Mouse (Mus musculus) kidney, adult 8-10 months (tissue): ENCODE data around the gene Dus1l.
"Not testable (repeated sequence)": the region's sequence is repeated elsewhere in the genome, so short reads cannot be mapped to it uniquely, and the experiment has no call there.

ENCODE experiments used
- DNase-seq, 2 experiments: peaks; one replicate each; pipeline ENCODE4 v3.0.0; 2022

The Dus1l gene

GRCm38 (mm10) chr11:120773463-120774190, 22.6 kb downstream of the Dus1l start:
- no peak for DNase-seq

GRCm38 (mm10) chr11:120772749-120773148, 23.5 kb downstream of the Dus1l start:
- no peak for DNase-seq

GRCm38 (mm10) chr11:120768206-120768605, 28.0 kb downstream of the Dus1l start:
- no peak for DNase-seq

GRCm38 (mm10) chr11:120767023-120767422, 29.2 kb downstream of the Dus1l start:
- DNase-seq = not testable (repeated sequence)

GRCm38 (mm10) chr11:120763121-120763999, 32.8 kb downstream of the Dus1l start:
- not testable (repeated sequence) for DNase-seq

GRCm38 (mm10) chr11:120762672-120763041, 33.5 kb downstream of the Dus1l start, which contains the start of gene Hmga1b:
Gene Hmga1b (plus strand): TSS chr11:120762794.
- DNase-seq = not testable (repeated sequence)

GRCm38 (mm10) chr11:120761811-120762671, 34.2 kb downstream of the Dus1l start:
- no peak for DNase-seq

GRCm38 (mm10) chr11:120760236-120760635, 36.0 kb downstream of the Dus1l start:
- no peak for DNase-seq

- no peak for DNase-seq
Measured at GRCm38 (mm10) chr11:120751606-120752005, 44.6 kb downstream of the Dus1l start.

GRCm38 (mm10) chr11:120749430-120749829, 46.8 kb downstream of the Dus1l start:
- DNase-seq = peak in 1 of 2 experiments; percentile 38

GRCm38 (mm10) chr11:120747974-120748373, 48.2 kb downstream of the Dus1l start:
- DNase-seq = no peak

- DNase-seq = no peak
Measured at GRCm38 (mm10) chr11:120744121-120744701, 52.0 kb downstream of the Dus1l start.

GRCm38 (mm10) chr11:120740981-120741380, 55.2 kb downstream of the Dus1l start:
- DNase-seq = no peak
